Mouse (Mus musculus) cerebellum, postnatal 10 days (tissue): ENCODE results near the gene Tbpl1.

Source experiments
- DNase-seq, 2 experiments: peaks; one replicate each; pipeline ENCODE4 v3.0.0; 2021; ENCODE audit warnings: mixed read lengths in 2 of 2

Gene Tbpl1

GRCm38 (mm10) chr10:22708190-22708843, 23.4 kb downstream of the Tbpl1 start:
- DNase-seq, result no peak

DNA sequence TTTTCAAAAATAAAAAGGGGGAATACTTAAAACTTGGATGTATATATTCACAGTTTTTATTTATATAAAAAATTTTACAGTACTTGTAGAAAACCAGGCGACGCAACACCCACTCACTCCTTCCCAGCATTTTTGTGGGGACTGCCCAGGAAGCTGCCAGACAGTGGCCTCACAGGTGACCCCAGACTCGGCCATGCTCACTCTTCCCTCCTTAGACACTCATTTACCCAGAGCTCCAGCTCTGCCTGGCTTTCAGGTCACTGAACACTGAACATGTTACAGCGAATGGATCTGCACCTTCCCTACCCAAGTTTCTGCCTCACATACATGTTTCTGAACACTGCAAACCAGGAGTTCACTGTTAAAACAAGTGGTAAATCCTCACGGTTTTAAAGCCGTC, 27.9 kb downstream of the Tbpl1 start:
- no peak for DNase-seq

- no peak for DNase-seq
Measured at GRCm38 (mm10) chr10:22701485-22702315, 30.0 kb downstream of the Tbpl1 start.

GRCm38 (mm10) chr10:22700773-22701172, 31.0 kb downstream of the Tbpl1 start:
- DNase-seq, result no peak

DNA sequence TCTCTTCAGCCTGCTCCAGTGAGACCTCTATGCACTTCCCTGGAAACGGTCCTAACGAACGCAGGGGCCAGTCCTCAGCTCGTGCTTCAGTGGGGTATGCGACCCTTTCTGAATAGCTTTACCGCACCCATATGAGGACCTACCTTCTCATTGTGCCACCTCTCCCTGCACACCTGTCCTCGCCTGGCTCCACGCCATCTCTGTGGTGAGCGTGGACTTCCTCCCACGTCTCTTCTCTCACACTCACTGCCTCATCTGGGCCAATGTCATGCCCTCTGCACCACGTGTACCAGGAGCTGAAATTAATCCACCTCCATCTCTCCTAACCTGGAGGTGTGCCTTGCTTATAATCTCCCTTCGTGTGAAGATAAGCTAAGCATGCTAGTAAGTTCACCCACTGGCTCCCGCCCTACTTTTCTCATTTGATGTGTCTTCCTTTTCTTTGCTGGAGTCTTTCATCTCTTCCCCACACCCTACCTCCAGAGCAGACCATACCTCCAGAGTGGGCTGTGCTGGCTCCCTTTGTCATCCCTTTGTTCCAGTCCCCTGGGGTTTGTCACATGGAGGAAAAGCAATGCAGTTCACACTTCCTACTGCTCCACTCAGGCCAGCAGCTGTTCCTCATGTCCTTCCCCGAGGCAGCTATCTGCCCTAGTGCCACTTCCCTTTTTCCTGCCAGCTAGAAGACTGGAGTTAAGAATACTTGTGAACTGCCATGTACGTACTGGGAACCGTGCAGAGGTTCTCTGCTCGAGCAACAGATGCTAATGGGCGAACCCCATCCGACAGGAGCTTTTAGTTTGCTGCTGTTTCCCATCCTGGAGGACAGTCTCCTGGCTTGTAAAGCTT, 32.0 kb downstream of the Tbpl1 start:
- DNase-seq, result peak in 1 of 2 experiments; percentile 34

DNA sequence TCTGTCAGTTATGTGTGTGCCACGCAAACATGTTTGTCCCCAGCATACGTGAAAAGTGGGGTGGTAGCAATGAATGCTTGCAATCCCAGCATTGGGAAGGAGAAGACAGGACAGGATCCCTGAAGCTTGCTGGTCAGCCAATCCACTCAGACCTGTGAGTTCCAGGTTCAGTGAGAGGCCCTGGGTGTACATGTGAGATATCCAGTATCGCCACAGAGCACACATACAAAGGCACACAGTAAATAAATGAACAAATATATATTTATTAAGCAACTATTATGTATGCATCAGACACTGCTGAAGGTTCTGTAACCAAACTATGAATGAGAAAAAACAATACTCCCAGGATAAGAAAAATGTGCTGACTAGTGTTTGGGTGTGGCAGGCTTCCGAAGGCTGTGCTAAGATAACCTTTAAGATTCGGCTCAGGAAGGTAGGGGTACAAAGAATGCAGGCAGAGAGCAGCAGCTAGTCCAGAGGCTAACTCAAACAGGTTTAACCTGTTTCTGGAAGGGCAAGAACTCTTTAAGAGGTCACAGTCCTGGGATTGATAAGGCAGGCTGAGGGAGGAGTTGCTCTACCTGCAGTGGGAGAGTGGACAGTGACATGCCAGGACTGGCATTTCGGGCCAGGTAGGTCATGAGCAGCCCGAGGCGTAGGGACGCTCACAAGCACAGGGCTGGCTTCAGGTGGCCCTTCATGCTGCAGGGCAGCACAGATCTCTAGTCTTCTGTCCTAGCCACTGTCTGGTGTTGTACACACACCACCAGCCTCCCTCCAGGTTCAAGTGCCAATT, 33.4 kb downstream of the Tbpl1 start:
- DNase-seq, result no peak

GRCm38 (mm10) chr10:22696864-22697263, 34.9 kb downstream of the Tbpl1 start:
- DNase-seq, result no peak

DNA sequence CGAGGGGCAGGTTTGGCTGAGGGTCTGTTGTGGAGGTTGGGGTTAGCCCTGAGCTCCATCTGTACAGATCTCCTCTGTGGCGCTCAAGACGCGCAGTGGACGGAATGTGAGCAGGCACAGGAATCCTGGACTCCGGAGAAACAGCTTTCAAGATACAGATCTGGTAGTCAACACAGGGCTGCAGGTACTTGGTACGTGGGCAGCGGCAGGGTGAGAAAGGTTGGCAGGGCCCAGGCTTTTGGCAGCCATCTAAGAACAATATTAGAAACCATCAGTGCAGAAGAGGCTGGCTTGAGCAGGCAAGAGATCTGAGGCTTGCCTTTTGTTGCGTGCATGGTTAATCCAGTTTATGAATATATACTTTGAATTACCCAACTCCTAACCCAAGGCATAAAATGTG, 35.5 kb downstream of the Tbpl1 start:
- no peak for DNase-seq

DNA sequence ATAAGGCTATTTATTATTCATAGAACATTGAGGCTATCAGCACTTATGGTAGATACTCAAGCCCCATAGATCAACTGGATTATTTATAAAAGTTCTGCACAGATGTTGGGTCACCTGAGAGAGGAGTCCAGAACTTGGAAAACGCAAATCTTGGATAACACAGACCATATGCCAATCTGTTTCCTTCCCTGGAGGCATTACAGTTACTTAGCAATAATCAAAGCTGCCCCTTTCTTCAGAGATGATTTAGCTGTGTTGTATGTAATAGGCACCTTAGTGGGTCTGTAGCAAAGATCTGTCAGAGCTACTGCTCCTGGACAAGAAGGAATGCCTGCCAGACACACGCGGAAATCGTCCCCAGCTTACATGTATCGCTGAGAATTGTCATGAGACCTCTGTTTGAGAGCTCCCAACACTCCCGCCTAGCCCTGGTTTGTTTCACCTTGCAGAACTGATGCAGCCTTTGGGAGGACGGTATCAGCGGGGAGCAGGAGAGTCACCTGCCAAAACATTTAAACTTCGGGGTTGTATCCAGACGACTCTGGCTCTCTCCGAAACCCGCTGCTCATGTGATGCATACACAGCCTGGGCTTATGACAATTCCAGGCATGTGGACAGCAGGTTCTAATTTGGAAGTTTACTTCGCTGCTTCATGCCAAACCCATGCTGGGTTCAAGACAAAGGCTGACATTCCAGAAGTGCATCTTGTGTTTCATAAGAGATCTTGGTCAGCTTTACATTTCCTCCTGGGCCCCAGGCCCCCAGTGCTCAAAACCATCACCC, 55.7 kb downstream of the Tbpl1 start:
- peak; percentile 29 to 33 for DNase-seq

DNA sequence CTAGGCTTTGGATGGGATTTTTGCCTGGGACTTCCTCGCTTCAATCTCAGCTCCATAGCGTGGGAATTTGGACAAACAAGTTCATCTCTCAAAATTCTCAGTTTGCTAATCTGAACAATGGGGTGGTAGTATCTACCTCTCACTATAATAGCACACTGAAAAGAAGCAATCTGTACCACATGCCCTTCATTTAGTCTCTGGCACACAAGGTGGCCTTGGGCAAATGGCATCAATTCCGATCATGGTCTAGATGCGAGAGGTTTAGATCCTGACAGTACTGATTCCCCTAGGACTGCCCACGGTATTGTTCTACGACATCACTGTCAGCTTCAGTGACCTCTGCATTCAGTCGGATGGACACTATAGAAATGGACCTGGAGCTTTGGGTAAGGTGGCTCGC, 57.6 kb downstream of the Tbpl1 start:
- DNase-seq, result no peak

- DNase-seq, result no peak
Measured at GRCm38 (mm10) chr10:22668509-22668908, 63.2 kb downstream of the Tbpl1 start.

- peak; percentile 46 to 49 for DNase-seq
Measured at GRCm38 (mm10) chr10:22660286-22661000, 71.3 kb downstream of the Tbpl1 start.

- no peak for DNase-seq
Measured at GRCm38 (mm10) chr10:22659386-22659725, 72.4 kb downstream of the Tbpl1 start.

DNA sequence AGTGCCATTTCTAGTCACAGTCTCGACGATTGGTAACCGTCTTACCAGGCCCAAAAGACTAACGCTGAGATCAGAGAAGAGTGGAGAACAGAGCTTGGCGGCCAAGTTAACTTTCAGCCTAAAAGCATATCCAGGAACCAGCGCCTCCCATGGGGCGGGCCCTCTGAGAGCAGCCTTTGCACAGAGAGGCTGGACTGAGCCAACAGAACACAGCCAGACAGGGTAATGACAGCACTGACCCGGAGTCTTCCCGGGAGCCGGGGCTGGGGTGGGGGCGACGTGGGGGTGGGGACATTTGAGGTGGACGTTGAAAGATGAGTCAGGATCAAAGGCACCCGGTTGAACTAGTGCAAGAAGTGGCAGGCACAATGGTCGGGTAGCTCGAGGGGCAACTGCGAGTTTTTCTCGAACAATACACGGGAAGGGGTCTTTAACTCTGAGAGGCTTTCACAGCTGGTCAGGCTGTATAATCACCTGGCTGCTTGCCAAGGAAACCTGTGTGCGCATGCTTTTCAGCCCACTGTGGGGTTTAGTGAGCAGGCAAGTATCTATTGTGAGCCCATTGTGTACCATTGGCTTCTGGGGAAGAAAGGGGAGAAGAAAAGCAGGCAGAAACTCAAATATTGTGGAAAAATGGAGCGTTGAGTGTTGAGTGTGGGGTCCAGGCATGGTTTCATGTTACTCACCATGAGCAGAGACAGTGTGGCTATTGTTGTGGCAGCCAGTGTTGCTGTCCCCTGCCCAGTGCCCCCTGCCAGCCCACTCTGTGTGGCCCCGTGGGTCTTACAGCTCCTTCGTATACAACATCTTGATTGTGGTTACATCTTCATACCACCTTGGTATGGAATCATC, 73.0 kb downstream of the Tbpl1 start:
- peak; percentile 45 to 49 for DNase-seq
